Mouse (Mus musculus): ENCODE measurements around the gene Cenpn. TPM values are rescaled to one million over a fixed set of nuclear protein-coding genes. Genes with fewer than 3 reads are reported as not detected.

Cenpn gene
- total RNA-seq, 2 experiments from 2014 or later = 1.5 to 2.4 TPM

Other genes starting within 250 kb of the Cenpn start
- gene Cdyl2, start 188.7 kb upstream of the Cenpn start, total RNA-seq (2021) = 10 to 100 TPM; 11.4 to 11.5 TPM
- 10 to 100 TPM; 12.2 to 12.6 TPM for gene Cmc2, start 275 bp upstream of the Cenpn start, total RNA-seq (2021)
- 10 to 100 TPM; 35.0 to 37.5 TPM for gene Atmin, start 21.7 kb downstream of the Cenpn start, total RNA-seq (2021)
- 1 to 10 TPM; 9.5 to 9.7 TPM for gene 1700030J22Rik, start 57.2 kb downstream of the Cenpn start, total RNA-seq (2021)
- gene Gcsh, start 71.8 kb downstream of the Cenpn start, total RNA-seq (2021) = 10 to 100 TPM; 49.1 to 55.1 TPM
- under 1 TPM; 0.14 TPM for gene Pkd1l2, start 160.7 kb downstream of the Cenpn start, total RNA-seq (2021)
- gene Bco1, start 174.1 kb downstream of the Cenpn start, total RNA-seq (2021) = not detected
- 10 to 100 TPM; 17.6 to 18.6 TPM for gene Gan, start 236.4 kb downstream of the Cenpn start, total RNA-seq (2021)

Data from layer of hippocampus, postnatal 14 days (tissue).